Mouse (Mus musculus) hindbrain, embryonic 16.5 days (tissue): ENCODE measurements around the gene Cyp46a1. TPM values are rescaled to one million over a fixed set of nuclear protein-coding genes. Genes with fewer than 3 reads are reported as not detected.

Source experiments
- ATAC-seq: fragments of 200-750 bp; cut with Nextera tagmentation; 2 replicates; pipeline ENCODE4 v1.8.0; 2017; ENCODE audit warnings: moderate TSS enrichment, moderate library complexity
- H3K27ac ChIP-seq: fragments of 300-500 bp; sonication (generic); 2 replicates; pipeline ENCODE4 v1.5.1; 2014; ENCODE audit warnings: low read depth, mild to moderate bottlenecking, control low read depth, low read length, moderate library complexity
- H3K27me3 ChIP-seq: fragments of 300-500 bp; sonication (generic); replicated peaks from 2 replicates; pipeline ENCODE4 v1.6.1; 2014; ENCODE audit warnings: low read length; ENCODE audit not compliant: control insufficient read depth, insufficient read depth
- H3K36me3 ChIP-seq: fragments of 300-500 bp; sonication (generic); 2 replicates; pipeline ENCODE4 v1.6.1; 2014; ENCODE audit warnings: mild to moderate bottlenecking, low read length, moderate library complexity, mixed read lengths; ENCODE audit not compliant: control insufficient read depth, insufficient read depth
- H3K4me1 ChIP-seq: fragments of 300-500 bp; sonication (generic); 2 replicates; pipeline ENCODE4 v1.6.1; 2014; ENCODE audit warnings: low read depth, low read length; ENCODE audit not compliant: control insufficient read depth, insufficient read depth
- H3K4me2 ChIP-seq: fragments of 300-500 bp; sonication (generic); 2 replicates; pipeline ENCODE4 v1.6.1; 2014; ENCODE audit warnings: mild to moderate bottlenecking, low read length, control low read depth, moderate library complexity
- H3K4me3 ChIP-seq: fragments of 300-500 bp; sonication (generic); 2 replicates; pipeline ENCODE4 v1.5.1; 2014; ENCODE audit warnings: mild to moderate bottlenecking, low read length, control low read depth, moderate library complexity
- H3K9ac ChIP-seq: fragments of 300-500 bp; sonication (generic); 2 replicates; pipeline ENCODE4 v1.6.1; 2014; ENCODE audit warnings: low read depth, mild to moderate bottlenecking, control low read depth, low read length, moderate library complexity
- H3K9me3 ChIP-seq: fragments of 300-500 bp; sonication (generic); 2 replicates; pipeline ENCODE4 v1.6.1; 2014; ENCODE audit warnings: mild to moderate bottlenecking, low read length, moderate library complexity; ENCODE audit not compliant: control insufficient read depth
- WGBS: fragments of 180-500 bp; shearing (Covaris S2); extraction: QIAGEN DNeasy Blood & Tissue Kit; methylation state at CpG from one replicate; pipeline ENCODE4 v1.1.7; 2014; 5-methylcytosine and 5-hydroxymethylcytosine counted together
- polyA plus RNA-seq: library from polyadenylated mRNA; unstranded; fragments of >200 nt; fragmentation: Nextera tagmentation; extraction: Ambion mirVana; gene quantifications from 2 replicates; pipeline ENCODE4 v1.2.1, GENCODE M21; 2015

The Cyp46a1 gene
- 38.3 and 40.1 TPM in 2 replicates for polyA plus RNA-seq

DNA sequence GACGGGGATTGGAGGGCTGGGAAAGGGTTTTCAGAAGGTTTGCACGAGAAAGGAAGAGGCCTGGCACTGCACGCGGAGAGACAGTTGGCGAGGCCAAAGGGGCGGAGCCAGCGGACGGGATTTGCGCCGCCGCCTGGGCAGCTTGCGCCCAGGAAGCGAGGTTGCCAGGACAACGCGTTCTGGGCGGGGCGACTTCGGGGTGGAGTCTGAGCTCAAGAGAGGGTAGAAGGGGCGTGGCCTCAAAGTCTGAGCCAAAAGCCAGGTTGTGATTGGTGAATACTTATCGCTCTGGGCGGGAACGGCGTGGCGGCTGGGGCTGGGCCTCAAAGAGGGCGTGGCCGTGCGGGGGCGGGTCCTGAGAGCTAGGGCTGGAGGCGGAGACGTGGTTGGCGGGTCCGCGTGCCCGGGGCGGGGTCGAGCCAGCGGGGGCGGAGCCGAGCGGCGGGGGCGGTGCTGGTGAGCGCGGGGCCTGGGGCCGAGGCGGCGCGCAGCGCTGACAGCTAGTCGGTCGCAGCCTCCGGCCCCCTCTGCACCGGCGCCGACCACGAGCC lies at the start of gene Cyp46a1:
Cyp46a1 (plus strand) TSS at position 487 of the 551 bp plus-strand sequence.
- under 1% methylated on average over 26 of the region's 56 CpGs for WGBS

DNA sequence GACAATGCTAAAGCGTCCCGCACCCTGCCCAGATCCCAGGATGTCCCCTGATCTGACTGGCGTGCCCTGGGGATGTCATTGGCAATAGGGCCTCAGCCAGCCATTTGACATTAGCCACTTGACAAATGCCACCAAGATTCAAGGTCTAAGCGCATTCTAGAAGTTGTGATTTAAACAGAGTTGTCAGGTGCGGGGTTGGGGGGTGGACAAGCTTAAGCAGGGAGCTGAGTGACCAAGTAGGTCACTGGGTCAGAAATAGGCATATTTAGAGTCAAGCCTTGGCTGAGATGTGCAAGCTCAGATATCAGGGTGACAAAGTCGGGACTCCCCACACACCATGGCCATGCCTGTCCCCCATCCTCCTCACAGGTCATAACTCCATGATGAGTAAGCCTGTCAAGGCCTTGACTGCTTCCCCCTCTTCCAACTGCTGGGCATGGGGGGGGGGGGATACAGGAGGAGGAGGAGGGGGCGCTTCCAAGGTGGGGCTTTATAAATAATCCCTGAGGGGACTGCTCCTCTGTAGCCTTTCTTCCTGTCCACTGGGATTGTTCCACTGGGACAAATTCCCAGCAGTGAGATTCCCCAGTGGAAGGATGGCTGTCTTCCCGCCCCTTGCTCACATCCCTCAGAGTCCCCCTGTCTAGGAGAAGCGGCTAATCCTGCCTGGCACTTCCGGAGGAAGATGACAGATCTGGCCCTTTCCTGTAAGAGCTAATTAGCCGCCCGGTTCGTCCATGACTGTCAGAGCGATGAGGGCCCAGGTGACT lies 49.5 kb upstream of the Cyp46a1 start:
- Histone ChIP-seq H3K27me3 (no peaks in the 10 kb centered on the region), H3K9ac (peak overlapping the region; percentile 54), H3K27ac (no peak overlapping the region; the same call in 1 of the 2 replicates), H3K4me2 (no peak overlapping the region), H3K4me3 (no peak overlapping the region), H3K36me3 (no peaks in the 10 kb centered on the region), H3K4me1 (peaks cover 11% of the 10 kb centered on the region), H3K9me3 (no peaks in the 10 kb centered on the region)
- peak; percentile 54; the same call in 1 of the 2 replicates for ATAC-seq
- 40% methylated on average over 13 of the region's 14 CpGs for WGBS

More for the DNA sequence above, at the start of gene Cyp46a1:
- peak; percentile 94 for ATAC-seq
- peak within 1 kb of the TSS; percentile 80 for H3K4me3 ChIP-seq
- peak within 1 kb of the TSS; percentile 78 for H3K27ac ChIP-seq
- H3K9ac ChIP-seq, result peak within 1 kb of the TSS; percentile 83
- no peaks in the 10 kb centered on the region for H3K36me3 ChIP-seq
- H3K4me1 ChIP-seq, result peaks cover 14% of the 10 kb centered on the region
- H3K27me3 ChIP-seq, result 0 out of 2 replicates have a peak, but pooled peaks cover 2% of the 10 kb centered on the region
- H3K9me3 ChIP-seq, result no peaks in the 10 kb centered on the region
- peak within 1 kb of the TSS; percentile 99 for H3K4me2 ChIP-seq

DNA sequence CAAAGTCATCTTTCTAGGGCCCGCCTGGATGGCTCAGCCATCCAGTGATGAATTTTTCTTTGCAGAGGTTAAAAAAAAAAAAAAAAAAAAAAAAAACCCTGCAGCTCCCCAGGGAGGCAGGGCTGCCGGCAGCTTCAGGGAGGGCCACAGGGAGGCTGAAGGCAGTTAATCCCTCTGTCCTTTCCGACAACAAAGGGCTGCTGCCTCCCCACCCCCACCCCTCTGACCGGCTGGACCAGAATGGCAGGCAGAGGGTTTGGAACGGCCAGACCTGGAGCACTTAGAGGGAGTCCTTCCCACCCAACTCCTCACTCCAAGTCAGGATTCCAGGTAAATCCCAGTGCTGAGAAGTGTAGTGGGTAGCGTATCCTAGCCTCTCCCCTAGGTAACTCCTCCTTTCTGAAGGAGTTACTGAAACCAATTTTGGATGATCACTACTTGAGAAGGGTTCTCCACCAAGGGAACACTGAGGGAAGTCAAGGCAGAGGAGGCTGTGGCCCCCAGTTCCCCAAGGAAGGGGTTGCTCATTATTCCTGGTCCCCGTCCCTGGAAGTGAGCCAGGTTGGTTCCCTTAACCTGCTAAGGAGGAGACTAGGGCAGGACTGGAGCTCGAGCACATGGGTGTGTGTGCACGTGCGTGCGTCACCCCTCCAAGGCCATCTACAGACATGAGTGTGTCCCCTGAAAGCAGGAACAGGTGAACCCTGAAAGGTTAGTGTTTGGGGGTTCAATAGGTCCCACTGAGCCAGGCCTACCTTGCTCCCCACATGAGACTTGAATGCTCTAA lies 48.8 kb upstream of the Cyp46a1 start:
- peak; percentile 16; the same call in 1 of the 2 replicates for ATAC-seq
- Histone ChIP-seq H3K27me3 (no peaks in the 10 kb centered on the region), H3K36me3 (no peaks in the 10 kb centered on the region), H3K4me2 (peak overlapping the region; percentile 28), H3K4me3 (no peak overlapping the region), H3K4me1 (peaks cover 11% of the 10 kb centered on the region), H3K9me3 (no peaks in the 10 kb centered on the region), H3K27ac (peak overlapping the region; percentile 34; the same call in 1 of the 2 replicates), H3K9ac (peak overlapping the region; percentile 54)
- 26% methylated on average over 11 of the region's 11 CpGs for WGBS

DNA sequence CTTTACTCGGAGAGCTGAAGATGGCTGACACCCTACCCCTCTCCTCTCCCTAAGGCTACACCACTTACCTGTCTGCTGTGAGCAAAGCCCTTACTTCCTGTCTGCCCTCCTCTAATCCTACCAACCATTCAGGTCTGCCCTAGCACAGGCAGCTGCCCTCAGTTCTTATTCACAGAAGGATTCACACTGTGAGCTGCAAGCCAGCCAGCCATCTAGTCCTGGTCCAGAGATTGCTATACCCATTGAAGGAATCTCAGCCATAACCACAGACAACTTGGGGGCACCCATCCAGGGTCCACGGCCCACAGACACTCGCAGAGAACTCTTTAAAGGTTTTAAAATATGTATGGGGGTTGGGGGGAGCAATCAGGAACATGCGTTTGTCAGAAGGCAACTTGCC lies 47.8 kb upstream of the Cyp46a1 start:
- H3K4me1 ChIP-seq, result peaks cover 11% of the 10 kb centered on the region
- ATAC-seq, result no peak
- H3K4me2 ChIP-seq, result no peak overlapping the region
- no peaks in the 10 kb centered on the region for H3K9me3 ChIP-seq
- 81% methylated on average over 4 of the region's 4 CpGs for WGBS
- no peak overlapping the region for H3K9ac ChIP-seq
- H3K27me3 ChIP-seq, result no peaks in the 10 kb centered on the region
- no peaks in the 10 kb centered on the region for H3K36me3 ChIP-seq
- H3K27ac ChIP-seq, result no peak overlapping the region
- H3K4me3 ChIP-seq, result no peak overlapping the region

DNA sequence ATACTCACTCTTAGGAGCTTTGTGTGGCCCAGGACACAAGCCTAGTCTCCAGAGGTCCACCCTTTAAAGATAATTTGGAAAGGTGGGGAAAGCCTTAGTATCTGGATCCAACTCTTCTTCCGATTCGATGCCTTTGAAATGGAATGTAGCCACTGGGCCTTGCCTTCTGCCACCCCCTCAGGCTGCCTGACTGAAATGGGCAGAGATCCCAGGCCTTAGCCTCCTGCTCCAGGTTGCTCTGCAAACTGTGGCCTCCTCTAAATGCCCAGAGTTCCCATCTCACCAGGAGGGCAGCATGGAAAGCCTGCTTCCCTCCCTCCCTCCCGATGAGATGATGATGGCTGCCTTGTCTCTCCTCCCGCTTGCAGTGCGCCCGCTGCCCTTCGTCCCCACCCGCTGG lies 47.2 kb upstream of the Cyp46a1 start:
- no peaks in the 10 kb centered on the region for H3K27me3 ChIP-seq
- no peak overlapping the region for H3K4me3 ChIP-seq
- no peak overlapping the region for H3K4me2 ChIP-seq
- H3K9me3 ChIP-seq, result no peaks in the 10 kb centered on the region
- no peak for ATAC-seq
- no peak overlapping the region for H3K27ac ChIP-seq
- H3K4me1 ChIP-seq, result peaks cover 12% of the 10 kb centered on the region
- 91% methylated on average over 8 of the region's 8 CpGs for WGBS
- H3K9ac ChIP-seq, result no peak overlapping the region
- H3K36me3 ChIP-seq, result no peaks in the 10 kb centered on the region

DNA sequence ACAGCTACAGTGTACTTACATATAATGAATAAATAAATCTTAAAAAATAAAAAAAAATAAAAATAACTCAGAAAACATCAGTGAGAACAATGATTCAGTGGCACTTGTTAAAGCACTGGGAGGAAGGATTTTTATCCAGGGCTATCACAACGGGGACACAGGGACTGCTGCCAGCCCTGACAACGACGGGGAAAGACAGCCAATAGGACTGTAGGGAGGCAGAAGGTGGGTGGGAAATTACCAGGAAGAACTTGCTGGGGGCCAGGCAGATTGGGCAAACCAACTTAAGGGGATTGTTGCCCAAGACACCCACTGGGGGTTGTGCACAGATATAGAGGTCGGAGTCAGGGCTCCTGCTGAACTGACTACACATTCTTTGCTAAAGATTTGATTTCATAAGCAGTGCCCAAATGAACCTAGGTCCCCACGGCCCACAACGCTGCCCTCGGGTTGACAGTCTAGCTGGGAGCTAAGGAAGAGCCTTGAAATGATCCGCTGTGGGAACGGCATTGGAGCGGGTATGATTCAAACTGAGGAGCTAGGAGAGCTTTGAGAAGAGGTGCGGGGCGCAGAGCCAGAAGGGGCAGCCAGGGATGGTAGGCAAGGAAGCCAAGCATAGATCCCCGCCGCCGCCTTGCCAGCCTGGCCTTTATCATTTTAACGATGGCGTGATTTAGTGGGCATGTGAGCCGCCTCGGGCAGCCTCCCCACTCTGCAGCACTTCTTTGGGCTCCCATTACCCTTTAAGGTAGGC lies 45.9 kb upstream of the Cyp46a1 start:
- no peak overlapping the region for H3K27ac ChIP-seq
- H3K27me3 ChIP-seq, result no peaks in the 10 kb centered on the region
- peak overlapping the region; percentile 33; the same call in 1 of the 2 replicates for H3K9ac ChIP-seq
- ATAC-seq, result no peak
- H3K4me2 ChIP-seq, result no peak overlapping the region
- no peaks in the 10 kb centered on the region for H3K9me3 ChIP-seq
- H3K4me1 ChIP-seq, result peaks cover 15% of the 10 kb centered on the region
- H3K36me3 ChIP-seq, result no peaks in the 10 kb centered on the region
- WGBS, result 66% methylated on average over 19 of the region's 19 CpGs
- H3K4me3 ChIP-seq, result no peak overlapping the region

DNA sequence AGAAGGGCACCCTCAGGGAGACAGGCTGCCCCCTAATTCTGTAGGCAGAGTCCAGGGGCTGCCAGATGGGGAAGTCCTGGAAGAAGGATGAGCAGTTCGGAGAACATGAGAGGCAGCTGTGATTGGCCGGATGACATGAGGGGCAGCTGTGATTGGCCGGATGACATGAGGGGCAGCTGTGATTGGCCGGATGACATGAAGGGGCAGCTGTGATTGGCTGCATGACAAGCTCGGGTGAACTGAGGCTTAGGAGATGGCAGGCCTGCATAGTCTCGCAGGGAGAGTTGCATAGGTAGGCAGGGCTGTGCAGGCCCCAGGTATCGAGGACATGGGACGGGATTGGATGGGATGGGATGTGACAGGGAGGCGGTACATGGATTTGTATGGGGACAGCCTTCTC lies 41.8 kb upstream of the Cyp46a1 start:
- Histone ChIP-seq H3K4me1 (peaks cover 5% of the 10 kb centered on the region; the same call in 1 of the 2 replicates), H3K27me3 (no peaks in the 10 kb centered on the region), H3K9me3 (no peaks in the 10 kb centered on the region), H3K27ac (no peak overlapping the region), H3K36me3 (no peaks in the 10 kb centered on the region), H3K9ac (no peak overlapping the region), H3K4me2 (peak overlapping the region; percentile 26), H3K4me3 (no peak overlapping the region)
- ATAC-seq, result peak; percentile 65
- WGBS, result 18% methylated on average over 9 of the region's 9 CpGs

DNA sequence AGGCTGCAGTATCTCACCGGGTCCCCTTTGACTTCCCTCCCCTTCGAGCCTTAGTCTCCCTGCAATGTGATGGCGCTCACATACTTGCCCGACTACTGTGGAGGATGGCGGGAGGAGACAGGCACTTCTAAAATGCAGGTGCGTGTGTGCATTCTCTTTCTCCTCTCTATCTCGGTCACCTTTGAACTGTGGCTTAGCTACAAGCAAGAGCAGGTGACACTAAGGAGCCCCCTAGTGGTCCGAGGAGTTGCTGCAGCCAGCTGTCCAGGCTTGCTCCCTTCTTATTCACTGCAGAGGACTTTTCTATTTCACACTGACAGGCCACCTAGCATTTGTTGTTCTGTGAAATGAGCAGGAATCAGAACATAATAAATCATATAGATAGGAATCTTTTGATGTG lies 41.2 kb upstream of the Cyp46a1 start:
- Histone ChIP-seq H3K9me3 (no peaks in the 10 kb centered on the region), H3K4me2 (peak overlapping the region; percentile 26), H3K36me3 (no peaks in the 10 kb centered on the region), H3K4me3 (no peak overlapping the region), H3K27me3 (no peaks in the 10 kb centered on the region), H3K4me1 (peaks cover 5% of the 10 kb centered on the region; the same call in 1 of the 2 replicates), H3K27ac (no peak overlapping the region), H3K9ac (no peak overlapping the region)
- 2% methylated on average over 8 of the region's 8 CpGs for WGBS
- ATAC-seq, result peak; percentile 69; the same call in 1 of the 2 replicates
